ENCODE assay signal across 16 mouse cellular contexts in the genomic region with DNA sequence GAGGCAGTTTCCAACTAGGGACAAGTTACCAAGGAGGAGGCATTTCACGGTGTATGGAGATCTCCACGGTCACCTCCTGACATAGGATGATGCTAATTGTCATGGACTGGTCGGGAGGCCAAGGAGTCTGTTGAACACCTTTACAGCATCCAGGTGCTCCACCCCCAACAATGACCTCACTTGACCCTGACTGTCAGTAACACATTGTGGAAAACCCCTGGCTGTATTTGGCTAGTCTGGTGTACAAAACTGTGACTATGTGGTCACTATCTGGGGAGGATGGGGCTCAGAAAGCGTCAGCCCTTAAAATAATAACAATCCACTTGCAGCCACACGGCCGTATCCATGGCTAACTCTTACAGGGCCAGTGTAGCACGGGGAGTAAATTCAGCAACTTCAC.
"Had no signal": no experiment of that assay in that cellular context is flagged by ENCODE, and none has a peak within 500 bp of the region (broad histone marks: within the 10 kb centered on the region; RNA-seq: fewer than 3 reads in every experiment).

No protein-coding gene starts in this region.

- DNase-seq: kidney, adult 2 months; kidney, postnatal 25 days; left cerebral cortex, postnatal 4 days; liver; lung, adult 2 months; lung, postnatal 36 days; right cerebral cortex, postnatal 14 days; thymus, adult 18-20 months; thymus, postnatal 14 days had no signal

- H3K27me3 ChIP-seq: kidney, embryonic 15.5 days; midbrain, embryonic 13.5 days had no signal

- H3K36me3 ChIP-seq: kidney, embryonic 15.5 days; midbrain, embryonic 13.5 days had no signal

- H3K9me3 ChIP-seq: kidney, embryonic 15.5 days; midbrain, embryonic 13.5 days had no signal

- H3K4me2 ChIP-seq: kidney, embryonic 15.5 days; midbrain, embryonic 13.5 days had no signal

- H3K4me3 ChIP-seq: kidney, embryonic 15.5 days; layer of hippocampus, adult 2 months; midbrain, embryonic 13.5 days; myocyte had no signal

- H3K4me1 ChIP-seq: midbrain, embryonic 13.5 days had no signal

- ATAC-seq: intestine, embryonic 16.5 days; lung, postnatal 0 days; midbrain, embryonic 13.5 days had no signal

- H3K27ac ChIP-seq: kidney, embryonic 15.5 days; layer of hippocampus, adult 2 months; liver, embryonic 14.5 days; midbrain, embryonic 13.5 days had no signal

- H3K9ac ChIP-seq: kidney, embryonic 15.5 days; liver, embryonic 14.5 days; midbrain, embryonic 13.5 days had no signal
